Mouse (Mus musculus): Measurements from ENCODE around the gene Prkcd. TPM values are rescaled to one million over a fixed set of nuclear protein-coding genes. Genes with fewer than 3 reads are reported as not detected.

The Prkcd gene
- polyA plus RNA-seq, 1 experiment from 2014 or later, result 53.4 TPM

DNA sequence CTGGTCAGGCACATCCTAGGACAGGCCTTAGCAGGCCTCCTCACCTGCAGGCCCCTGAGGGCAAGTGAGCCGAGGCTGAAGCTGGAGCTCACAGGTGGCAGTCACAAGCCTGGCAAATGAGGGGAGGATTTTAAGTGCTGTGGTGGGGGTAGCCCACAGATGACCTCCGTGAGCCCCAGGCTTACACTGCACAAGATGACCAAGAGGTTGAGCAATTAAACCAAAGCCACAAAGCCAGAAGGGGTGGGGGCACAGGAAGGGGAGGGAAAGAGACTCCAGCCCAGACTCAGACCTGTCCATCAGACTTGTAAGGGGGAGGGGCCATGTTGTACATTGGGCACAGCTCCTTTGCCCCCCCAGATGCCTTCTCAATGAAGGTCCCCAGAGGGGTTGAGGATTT is 9.3 kb downstream of the Prkcd start:
- H3K4me2 ChIP-seq (ENCODE audit: low read depth, low read length), result no peak overlapping the region
- no peak for ATAC-seq (ENCODE audit: low read depth)

DNA sequence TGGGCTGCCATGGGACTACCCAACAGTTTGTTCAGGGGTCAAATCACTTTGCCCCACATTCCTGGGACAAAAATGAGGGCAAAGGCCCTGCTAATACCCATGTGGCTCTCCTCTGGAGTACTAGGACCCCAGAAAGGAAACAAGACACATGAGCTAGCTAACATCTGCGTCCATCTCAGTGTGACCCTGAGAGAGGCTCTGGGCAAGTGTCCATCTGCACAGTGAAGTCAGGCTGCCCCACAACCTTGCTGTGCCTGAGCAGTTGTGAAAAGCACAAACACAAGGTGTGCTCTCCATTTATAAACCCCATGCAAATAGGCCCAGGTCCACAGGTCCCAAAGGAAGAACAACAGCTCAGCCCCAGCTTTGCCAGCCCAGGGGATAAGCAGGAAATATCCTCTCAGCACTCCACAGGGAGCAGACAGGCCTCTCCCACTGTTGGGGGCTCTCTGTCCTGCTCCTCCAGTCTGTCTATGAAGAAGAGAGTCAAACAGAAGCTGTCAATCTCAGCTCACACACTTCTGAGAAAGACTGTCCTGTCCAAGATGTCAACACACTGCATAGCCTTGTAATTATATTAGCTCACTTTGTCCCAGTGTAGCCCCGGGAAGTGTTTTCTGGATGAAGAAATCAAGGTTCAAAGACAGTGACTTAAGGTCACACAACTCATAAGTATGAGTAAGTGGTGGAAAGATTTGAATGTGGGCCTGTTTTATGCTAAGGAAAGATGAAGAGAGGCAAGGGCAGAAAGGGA is 12.9 kb downstream of the Prkcd start:
- H3K9ac ChIP-seq (ENCODE audit: low read length), result no peak overlapping the region
- no peak overlapping the region for H3K4me3 ChIP-seq (ENCODE audit: low read length)
- WGBS, result 74% methylated on average over 2 of the region's 2 CpGs
- H3K27me3 ChIP-seq (ENCODE audit: control insufficient read depth, insufficient read depth, low read depth, low read length), result no peaks in the 10 kb centered on the region
- H3K36me3 ChIP-seq (ENCODE audit: control insufficient read depth, insufficient read depth, low read length), result no peaks in the 10 kb centered on the region; the same call in 1 of the 2 replicates
- no peaks in the 10 kb centered on the region; the same call in 1 of the 2 replicates for H3K4me1 ChIP-seq (replicated peaks; ENCODE audit: control insufficient read depth, insufficient read depth, low read length)
- no peak overlapping the region for H3K27ac ChIP-seq (ENCODE audit: low read length)
- H3K4me2 ChIP-seq (ENCODE audit: low read depth, low read length), result no peak overlapping the region
- no peak for ATAC-seq (ENCODE audit: low read depth)
- no peaks in the 10 kb centered on the region for H3K9me3 ChIP-seq (ENCODE audit: control insufficient read depth, low read length)

More for the DNA sequence above, 9.3 kb downstream of the Prkcd start:
- Histone ChIP-seq H3K27ac (ENCODE audit: low read length) (no peak overlapping the region), H3K9me3 (ENCODE audit: control insufficient read depth, low read length) (no peaks in the 10 kb centered on the region), H3K4me1 (replicated peaks; ENCODE audit: control insufficient read depth, insufficient read depth, low read length) (no peaks in the 10 kb centered on the region), H3K27me3 (ENCODE audit: control insufficient read depth, insufficient read depth, low read depth, low read length) (no peaks in the 10 kb centered on the region), H3K4me3 (ENCODE audit: low read length) (no peak overlapping the region), H3K36me3 (ENCODE audit: control insufficient read depth, insufficient read depth, low read length) (no peaks in the 10 kb centered on the region), H3K9ac (ENCODE audit: low read length) (no peak overlapping the region)
- 71% methylated on average over 2 of the region's 2 CpGs for WGBS

DNA sequence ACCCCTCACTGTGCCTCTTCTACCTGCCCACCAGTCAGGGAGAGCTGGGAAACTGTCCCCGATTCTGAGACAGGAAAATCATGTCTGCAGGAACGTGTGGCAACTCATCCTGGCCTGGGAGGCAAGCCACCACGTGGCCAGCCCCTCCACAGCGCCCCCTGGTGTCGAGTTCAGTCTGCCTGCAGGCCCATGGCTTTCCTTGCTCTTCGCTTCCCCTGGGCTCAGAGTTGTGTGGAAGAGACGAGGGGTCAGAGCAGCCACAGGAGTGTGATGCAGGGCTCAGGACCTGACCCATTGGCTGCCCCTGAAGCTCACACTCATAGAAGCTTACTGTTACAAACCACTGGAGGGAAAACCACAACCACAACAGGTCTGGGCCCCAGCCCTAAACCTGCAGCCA is 13.5 kb downstream of the Prkcd start:
- H3K4me1 ChIP-seq (replicated peaks; ENCODE audit: control insufficient read depth, insufficient read depth, low read length), result no peaks in the 10 kb centered on the region; the same call in 1 of the 2 replicates
- H3K36me3 ChIP-seq (ENCODE audit: control insufficient read depth, insufficient read depth, low read length), result no peaks in the 10 kb centered on the region; the same call in 1 of the 2 replicates
- H3K27ac ChIP-seq (ENCODE audit: low read length), result no peak overlapping the region
- no peak overlapping the region for H3K9ac ChIP-seq (ENCODE audit: low read length)
- no peaks in the 10 kb centered on the region for H3K27me3 ChIP-seq (ENCODE audit: control insufficient read depth, insufficient read depth, low read depth, low read length)
- no peak; the same call in 1 of the 2 replicates for ATAC-seq (ENCODE audit: low read depth)
- 21% methylated on average over 7 of the region's 7 CpGs for WGBS
- no peak overlapping the region for H3K4me3 ChIP-seq (ENCODE audit: low read length)
- no peaks in the 10 kb centered on the region for H3K9me3 ChIP-seq (ENCODE audit: control insufficient read depth, low read length)
- no peak overlapping the region for H3K4me2 ChIP-seq (ENCODE audit: low read depth, low read length)

DNA sequence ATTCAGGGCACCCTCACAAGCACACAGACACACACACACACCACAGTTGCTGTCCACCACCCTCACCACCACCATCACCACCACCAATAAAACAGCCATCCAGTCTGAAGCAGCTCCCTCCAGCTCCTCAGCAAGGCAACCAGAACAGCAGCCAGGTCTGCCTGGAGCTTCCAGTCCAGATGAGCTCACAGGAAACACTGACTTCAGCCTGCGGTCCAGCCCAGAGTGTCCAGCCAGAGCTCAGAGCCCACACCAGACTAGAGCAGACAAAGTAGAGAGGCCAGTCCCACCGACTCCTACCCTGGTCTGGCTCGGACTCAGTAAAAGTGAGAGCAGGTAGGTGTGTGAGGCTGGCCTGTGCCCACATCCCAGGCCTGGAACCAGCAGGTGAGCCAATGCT is 15.1 kb downstream of the Prkcd start:
- no peaks in the 10 kb centered on the region for H3K9me3 ChIP-seq (ENCODE audit: control insufficient read depth, low read length)
- H3K36me3 ChIP-seq (ENCODE audit: control insufficient read depth, insufficient read depth, low read length), result peaks cover 4% of the 10 kb centered on the region
- no peaks in the 10 kb centered on the region; the same call in 1 of the 2 replicates for H3K4me1 ChIP-seq (replicated peaks; ENCODE audit: control insufficient read depth, insufficient read depth, low read length)
- no peak overlapping the region for H3K4me2 ChIP-seq (ENCODE audit: low read depth, low read length)
- H3K27ac ChIP-seq (ENCODE audit: low read length), result no peak overlapping the region
- H3K27me3 ChIP-seq (ENCODE audit: control insufficient read depth, insufficient read depth, low read depth, low read length), result no peaks in the 10 kb centered on the region
- no peak for ATAC-seq (ENCODE audit: low read depth)
- WGBS, result 60% methylated on average over 3 of the region's 3 CpGs
- H3K9ac ChIP-seq (ENCODE audit: low read length), result no peak overlapping the region
- no peak overlapping the region for H3K4me3 ChIP-seq (ENCODE audit: low read length)

DNA sequence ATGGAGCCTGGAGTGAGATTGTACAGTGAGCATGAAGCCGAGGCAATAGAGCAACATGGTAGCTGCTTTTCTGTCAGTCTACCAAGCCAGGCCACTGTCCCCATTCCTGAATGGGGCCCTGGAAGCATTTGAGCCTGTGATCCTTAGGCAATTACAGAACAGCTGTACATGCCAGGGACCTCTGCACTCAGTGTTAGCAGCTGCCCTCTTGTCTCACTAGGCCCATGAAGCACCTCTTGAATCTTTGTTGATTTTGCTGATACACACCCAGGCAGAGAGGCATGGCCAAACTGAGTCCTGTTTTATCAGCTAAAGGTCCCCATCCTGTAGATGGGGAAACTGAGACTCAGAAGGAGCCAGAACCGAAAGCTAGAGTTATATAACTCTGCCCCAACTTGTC is 15.7 kb downstream of the Prkcd start:
- no peak overlapping the region for H3K4me3 ChIP-seq (ENCODE audit: low read length)
- peak; percentile 64 for ATAC-seq (ENCODE audit: low read depth)
- 37% methylated on average over 2 of the region's 2 CpGs for WGBS
- H3K27ac ChIP-seq (ENCODE audit: low read length), result no peak overlapping the region
- no peak overlapping the region for H3K4me2 ChIP-seq (ENCODE audit: low read depth, low read length)
- no peaks in the 10 kb centered on the region for H3K27me3 ChIP-seq (ENCODE audit: control insufficient read depth, insufficient read depth, low read depth, low read length)
- no peaks in the 10 kb centered on the region for H3K9me3 ChIP-seq (ENCODE audit: control insufficient read depth, low read length)
- peaks cover 4% of the 10 kb centered on the region for H3K36me3 ChIP-seq (ENCODE audit: control insufficient read depth, insufficient read depth, low read length)
- no peak overlapping the region for H3K9ac ChIP-seq (ENCODE audit: low read length)
- no peaks in the 10 kb centered on the region; the same call in 1 of the 2 replicates for H3K4me1 ChIP-seq (replicated peaks; ENCODE audit: control insufficient read depth, insufficient read depth, low read length)

DNA sequence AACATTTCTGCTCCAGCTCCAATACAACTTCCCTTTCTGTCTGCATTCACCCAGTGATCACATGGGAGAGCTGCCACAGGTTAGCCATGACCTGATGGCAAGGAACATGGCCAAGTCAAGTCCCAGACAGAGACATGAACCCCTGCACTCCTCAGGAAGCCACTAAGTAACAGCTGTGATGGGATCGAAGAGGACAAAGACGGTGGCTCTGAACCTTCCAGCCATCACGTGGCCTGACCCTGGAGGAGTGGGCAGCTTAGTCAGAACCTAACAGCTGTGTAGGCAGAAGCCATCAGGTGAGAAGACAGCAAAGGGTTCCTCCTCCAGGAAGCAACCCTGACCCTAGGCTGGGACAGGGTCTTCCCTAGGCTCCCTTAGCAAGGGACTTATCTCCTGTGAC is 16.5 kb downstream of the Prkcd start:
- ATAC-seq (ENCODE audit: low read depth), result no peak
- H3K27me3 ChIP-seq (ENCODE audit: control insufficient read depth, insufficient read depth, low read depth, low read length), result no peaks in the 10 kb centered on the region

DNA sequence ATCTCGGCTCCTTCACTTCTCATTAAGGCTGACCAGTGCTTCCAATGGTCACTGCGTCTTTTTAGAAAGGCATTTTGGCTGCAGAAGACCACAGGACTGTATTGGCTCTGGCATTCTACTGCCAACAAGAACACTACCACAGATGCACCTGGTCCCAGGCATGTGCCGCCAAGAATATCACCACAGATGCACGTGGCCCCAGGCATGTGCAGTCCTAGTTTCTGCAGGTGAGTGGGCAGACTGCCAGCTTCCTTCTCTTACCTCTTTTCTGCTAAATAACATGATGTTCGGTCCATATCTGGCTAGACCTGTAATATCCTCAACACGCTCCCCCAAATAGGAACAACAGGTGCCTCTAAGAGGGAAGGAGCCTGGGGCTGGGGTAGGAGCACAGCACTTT is 17.8 kb downstream of the Prkcd start:
- Histone ChIP-seq H3K36me3 (ENCODE audit: control insufficient read depth, insufficient read depth, low read length) (peaks cover 8% of the 10 kb centered on the region), H3K27me3 (ENCODE audit: control insufficient read depth, insufficient read depth, low read depth, low read length) (no peaks in the 10 kb centered on the region), H3K27ac (ENCODE audit: low read length) (no peak overlapping the region), H3K4me1 (replicated peaks; ENCODE audit: control insufficient read depth, insufficient read depth, low read length) (no peaks in the 10 kb centered on the region; the same call in 1 of the 2 replicates), H3K9ac (ENCODE audit: low read length) (no peak overlapping the region), H3K4me3 (ENCODE audit: low read length) (no peak overlapping the region), H3K9me3 (ENCODE audit: control insufficient read depth, low read length) (no peaks in the 10 kb centered on the region), H3K4me2 (ENCODE audit: low read depth, low read length) (no peak overlapping the region)
- WGBS, result 86% methylated on average over 6 of the region's 6 CpGs
- ATAC-seq (ENCODE audit: low read depth), result no peak

More for the DNA sequence above, 16.5 kb downstream of the Prkcd start:
- no peak overlapping the region for H3K27ac ChIP-seq (ENCODE audit: low read length)
- H3K36me3 ChIP-seq (ENCODE audit: control insufficient read depth, insufficient read depth, low read length), result peaks cover 4% of the 10 kb centered on the region
- H3K4me2 ChIP-seq (ENCODE audit: low read depth, low read length), result no peak overlapping the region
- H3K4me1 ChIP-seq (replicated peaks; ENCODE audit: control insufficient read depth, insufficient read depth, low read length), result no peaks in the 10 kb centered on the region; the same call in 1 of the 2 replicates
- H3K9me3 ChIP-seq (ENCODE audit: control insufficient read depth, low read length), result no peaks in the 10 kb centered on the region
- H3K4me3 ChIP-seq (ENCODE audit: low read length), result no peak overlapping the region
- H3K9ac ChIP-seq (ENCODE audit: low read length), result no peak overlapping the region
- 84% methylated on average over 3 of the region's 3 CpGs for WGBS

DNA sequence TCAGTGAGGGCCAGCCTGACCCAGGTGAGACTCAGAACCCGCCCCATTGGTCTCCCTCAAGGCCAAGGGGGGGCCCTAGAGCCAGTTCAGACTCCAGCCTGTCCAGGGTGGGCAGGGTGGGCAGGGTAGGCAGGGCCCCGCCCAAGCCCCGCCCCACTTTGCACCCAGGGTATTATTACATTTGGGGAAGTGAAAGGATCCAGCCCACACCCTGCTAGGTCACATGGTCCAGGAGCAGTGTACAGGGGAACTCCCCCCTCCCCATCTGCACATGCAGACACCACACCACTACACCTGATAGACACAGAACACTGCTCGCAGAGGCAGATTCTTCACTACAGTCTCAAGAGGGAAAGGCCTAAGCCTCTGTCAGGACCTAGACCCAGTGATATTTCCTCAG is 18.3 kb downstream of the Prkcd start:
- H3K9ac ChIP-seq (ENCODE audit: low read length), result no peak overlapping the region
- no peak overlapping the region for H3K4me2 ChIP-seq (ENCODE audit: low read depth, low read length)
- no peaks in the 10 kb centered on the region for H3K9me3 ChIP-seq (ENCODE audit: control insufficient read depth, low read length)
- H3K27ac ChIP-seq (ENCODE audit: low read length), result no peak overlapping the region
- peaks cover 8% of the 10 kb centered on the region for H3K36me3 ChIP-seq (ENCODE audit: control insufficient read depth, insufficient read depth, low read length)
- H3K27me3 ChIP-seq (ENCODE audit: control insufficient read depth, insufficient read depth, low read depth, low read length), result no peaks in the 10 kb centered on the region
- H3K4me1 ChIP-seq (replicated peaks; ENCODE audit: control insufficient read depth, insufficient read depth, low read length), result no peaks in the 10 kb centered on the region; the same call in 1 of the 2 replicates
- WGBS, result 90% methylated on average over 4 of the region's 4 CpGs
- no peak for ATAC-seq (ENCODE audit: low read depth)
- no peak overlapping the region for H3K4me3 ChIP-seq (ENCODE audit: low read length)

DNA sequence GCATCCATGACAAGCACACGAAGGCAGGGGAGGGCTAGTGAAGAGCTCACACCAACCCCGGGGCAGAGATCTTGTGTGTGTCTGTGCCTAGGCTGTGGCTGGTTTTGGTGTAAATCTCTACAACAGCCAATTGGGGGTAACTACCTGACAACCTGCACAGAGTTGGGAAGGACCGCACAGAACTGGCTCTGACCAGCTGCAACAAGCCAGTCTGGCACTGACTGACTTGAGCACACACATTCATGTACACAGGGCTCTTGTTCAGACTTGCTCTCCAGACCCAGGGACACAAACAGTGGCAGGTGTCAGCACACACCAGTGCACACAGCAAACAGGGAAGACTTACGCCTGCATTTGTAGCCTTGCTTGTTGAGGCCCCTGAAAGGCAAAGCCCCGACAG is 19.2 kb downstream of the Prkcd start:
- Histone ChIP-seq H3K4me2 (ENCODE audit: low read depth, low read length) (no peak overlapping the region), H3K27ac (ENCODE audit: low read length) (no peak overlapping the region), H3K27me3 (ENCODE audit: control insufficient read depth, insufficient read depth, low read depth, low read length) (no peaks in the 10 kb centered on the region), H3K4me1 (replicated peaks; ENCODE audit: control insufficient read depth, insufficient read depth, low read length) (no peaks in the 10 kb centered on the region; the same call in 1 of the 2 replicates), H3K9ac (ENCODE audit: low read length) (no peak overlapping the region), H3K36me3 (ENCODE audit: control insufficient read depth, insufficient read depth, low read length) (peaks cover 8% of the 10 kb centered on the region), H3K9me3 (ENCODE audit: control insufficient read depth, low read length) (no peaks in the 10 kb centered on the region), H3K4me3 (ENCODE audit: low read length) (no peak overlapping the region)
- WGBS, result 80% methylated on average over 5 of the region's 5 CpGs
- ATAC-seq (ENCODE audit: low read depth), result no peak
